Mouse (Mus musculus): ENCODE data around the gene Hsd3b5.
"Not testable (repeated sequence)": the region's sequence is repeated elsewhere in the genome, so short reads cannot be mapped to it uniquely, and the experiment has no call there.

Hsd3b5 gene

DNA sequence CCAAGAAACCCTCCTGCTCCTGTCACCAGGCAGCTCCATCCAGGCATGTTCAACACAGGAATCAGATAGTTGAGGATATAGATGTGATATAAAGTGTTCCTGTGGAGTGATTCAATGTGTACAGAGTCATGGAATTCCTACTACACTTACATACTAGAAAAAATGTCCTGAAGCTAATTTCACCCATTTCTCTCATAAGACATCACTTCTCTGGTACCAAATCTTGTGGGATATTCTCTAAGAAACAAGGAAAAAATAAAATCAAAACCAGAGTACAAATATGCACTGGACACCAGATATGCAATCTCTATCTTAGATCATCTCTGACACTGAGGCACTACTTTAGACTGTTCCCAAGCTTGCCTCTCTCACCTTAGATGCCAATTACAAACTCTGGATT, at the start of gene Hsd3b5:
TSS of gene Hsd3b5 (minus strand) at position 101 of the 400 bp plus-strand sequence.
- DNase-seq (ENCODE audit: low read depth, low spot score) = no peak

DNA sequence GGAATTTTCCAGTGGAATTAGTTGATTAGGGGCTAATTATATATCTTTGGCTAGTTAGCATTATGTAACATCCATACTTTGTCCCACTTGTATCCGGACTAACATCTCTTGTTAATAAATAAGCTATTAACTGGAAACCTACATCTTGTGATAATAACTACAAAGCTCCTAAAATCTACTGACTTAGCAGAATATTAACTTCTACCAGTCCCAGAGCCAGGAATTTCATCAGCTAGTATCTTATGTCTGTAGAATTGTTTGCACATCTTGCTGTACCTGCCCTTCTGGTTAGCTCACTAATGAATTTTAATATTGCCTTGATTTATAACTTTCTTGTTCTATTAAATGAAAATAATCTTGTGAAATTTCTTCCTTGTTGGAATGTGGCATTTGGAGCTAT, 5.1 kb upstream of the Hsd3b5 start:
- DNase-seq (ENCODE audit: low read depth, low spot score) = no peak

DNA sequence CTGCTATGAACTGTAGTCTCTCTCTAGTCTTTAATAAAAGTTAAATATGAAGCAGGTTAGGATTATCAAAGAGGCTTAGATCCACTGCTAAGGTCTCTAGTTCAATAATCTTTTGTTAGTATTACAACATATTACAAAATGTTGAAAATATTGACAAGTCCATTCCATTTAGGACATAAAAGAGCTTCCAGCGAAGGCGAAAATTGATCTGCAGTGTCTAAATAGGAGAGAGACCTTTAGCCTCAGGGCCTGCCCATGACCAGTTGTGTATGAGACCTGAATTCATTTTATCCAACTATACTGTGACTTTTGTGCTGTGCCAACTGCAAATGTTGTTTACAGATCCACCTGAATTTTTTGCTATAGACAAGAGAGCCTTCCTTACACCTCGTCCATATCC, 419 bp downstream of the Hsd3b5 start:
- no peak for DNase-seq (ENCODE audit: low read depth, low spot score)

DNA sequence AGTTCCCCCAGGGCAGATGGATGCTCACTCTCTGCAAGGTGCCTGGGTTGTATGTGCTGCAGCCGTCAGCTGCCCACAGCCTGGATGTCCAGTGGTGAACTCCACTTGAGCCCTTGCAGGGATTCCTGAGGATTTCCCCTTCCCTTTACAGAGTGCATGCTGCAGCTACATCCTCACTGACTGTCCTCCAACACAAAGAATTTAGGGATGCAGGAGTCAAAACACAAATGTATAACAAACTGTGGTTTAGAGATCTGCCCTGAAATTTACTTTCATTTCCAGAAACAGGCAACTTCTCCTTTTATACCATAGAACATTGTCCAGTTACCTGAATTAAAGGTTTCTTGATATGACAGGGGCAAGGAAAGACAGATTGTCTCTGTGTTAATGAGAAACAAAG, 13.3 kb downstream of the Hsd3b5 start:
- not testable (repeated sequence) for DNase-seq (ENCODE audit: low read depth, low spot score)

DNA sequence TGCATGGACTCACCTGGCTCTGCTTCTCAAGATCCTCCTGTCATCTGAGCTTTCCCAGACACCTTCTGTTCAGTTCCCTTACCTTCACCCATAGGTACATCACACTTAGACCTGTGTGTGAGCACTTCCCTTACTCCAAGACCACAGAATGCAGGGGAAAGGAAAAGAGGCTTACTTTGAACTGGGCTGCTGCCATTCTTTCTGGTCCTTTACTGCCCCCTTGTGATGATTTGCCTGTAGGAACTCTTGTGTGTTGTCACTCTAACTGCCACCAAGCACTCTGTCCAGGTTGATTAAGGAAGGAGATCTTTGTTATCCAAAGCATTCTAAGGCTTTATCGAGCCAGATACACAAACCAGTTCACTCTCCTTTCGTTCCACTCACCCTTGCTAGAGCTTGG, 13.8 kb downstream of the Hsd3b5 start:
- not testable (repeated sequence) for DNase-seq (ENCODE audit: low read depth, low spot score)

DNA sequence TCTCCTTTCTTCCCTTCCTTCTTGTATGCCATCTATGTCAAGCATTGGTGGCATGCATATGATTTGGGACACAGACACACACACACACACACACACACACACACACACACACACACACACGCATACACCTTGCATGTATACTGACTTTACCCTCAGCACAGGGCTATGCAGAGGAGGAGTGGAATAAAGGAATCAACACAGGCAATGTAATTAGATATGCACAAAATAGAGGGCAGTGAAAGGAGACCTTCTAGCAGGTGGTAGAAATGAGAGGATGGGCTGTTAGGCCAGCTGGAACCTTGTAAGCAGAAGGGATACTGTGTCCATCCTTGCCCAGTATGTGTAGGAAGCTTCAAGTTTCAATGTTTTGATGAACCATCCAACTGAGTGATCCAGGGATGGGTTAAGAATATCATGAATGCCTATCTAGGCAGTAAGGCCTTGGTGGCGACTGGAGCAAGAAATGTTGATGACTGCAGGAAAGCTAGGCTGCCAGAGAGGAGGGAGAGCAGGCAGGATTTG, 15.6 kb downstream of the Hsd3b5 start:
- not testable (repeated sequence) for DNase-seq (ENCODE audit: low read depth, low spot score)

DNA sequence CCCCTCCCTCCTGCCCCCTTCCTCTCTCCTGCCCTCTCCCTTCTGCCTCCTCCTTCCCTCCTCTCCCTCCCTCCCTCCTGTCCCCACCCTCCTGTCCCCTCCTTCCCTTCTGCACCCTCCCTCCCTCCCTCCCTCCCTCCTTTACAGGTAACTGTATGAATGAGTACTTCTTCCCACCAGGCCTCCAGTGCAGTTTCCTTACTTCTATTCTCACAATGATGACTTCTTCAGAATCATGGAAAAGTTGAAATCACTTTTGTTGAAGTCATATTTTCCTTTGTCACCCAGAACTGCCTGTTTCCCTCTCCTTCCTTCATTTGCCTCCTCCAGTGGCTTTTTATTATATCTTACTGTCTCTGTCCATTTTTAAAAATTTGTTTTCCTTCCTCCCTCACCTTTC, 16.1 kb downstream of the Hsd3b5 start:
- no peak for DNase-seq (ENCODE audit: low read depth, low spot score)

DNA sequence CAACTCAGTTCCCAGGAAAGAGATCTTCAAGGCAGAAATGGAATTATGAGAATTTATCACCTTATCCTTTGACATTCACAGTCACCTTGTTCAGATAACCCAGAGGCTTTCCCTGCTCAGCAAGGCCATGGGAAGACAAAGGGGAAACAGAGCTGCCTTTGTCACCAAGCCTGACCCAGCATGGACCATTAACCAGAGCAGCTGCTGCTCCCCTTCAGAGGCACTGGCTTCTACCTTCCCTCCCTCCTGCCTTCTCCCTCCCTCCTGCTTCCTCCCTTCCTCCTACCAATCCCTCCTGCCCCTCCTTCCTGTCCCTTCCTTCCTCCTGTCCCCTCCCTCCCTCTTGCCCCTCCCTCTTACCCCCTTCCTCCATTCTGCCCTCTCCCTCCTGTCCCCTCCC, 16.5 kb downstream of the Hsd3b5 start:
- DNase-seq (ENCODE audit: low read depth, low spot score) = not testable (repeated sequence)

DNA sequence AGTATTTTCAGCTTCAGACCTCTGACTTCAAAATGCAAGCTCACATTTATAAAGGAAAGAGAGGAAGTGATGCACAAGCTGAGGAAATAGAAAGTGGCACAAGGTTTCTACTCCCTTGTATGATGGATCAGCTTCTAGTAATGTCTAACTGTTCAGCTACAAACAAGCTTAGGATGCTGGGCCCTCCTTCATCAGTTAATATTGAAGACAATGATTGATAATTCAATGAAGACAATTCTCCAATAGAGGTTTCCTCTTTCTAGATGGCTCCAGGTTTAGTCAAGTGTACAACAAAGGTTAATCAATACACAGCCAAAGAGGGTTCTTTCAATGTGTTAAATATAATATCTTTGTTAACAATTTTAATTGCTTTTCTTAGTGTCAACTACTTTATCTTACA, 41.3 kb downstream of the Hsd3b5 start, which contains the start of gene Gm10681:
TSS of gene Gm10681 (minus strand) at position 101 of the 400 bp plus-strand sequence.
- DNase-seq (ENCODE audit: low read depth, low spot score) = no peak

DNA sequence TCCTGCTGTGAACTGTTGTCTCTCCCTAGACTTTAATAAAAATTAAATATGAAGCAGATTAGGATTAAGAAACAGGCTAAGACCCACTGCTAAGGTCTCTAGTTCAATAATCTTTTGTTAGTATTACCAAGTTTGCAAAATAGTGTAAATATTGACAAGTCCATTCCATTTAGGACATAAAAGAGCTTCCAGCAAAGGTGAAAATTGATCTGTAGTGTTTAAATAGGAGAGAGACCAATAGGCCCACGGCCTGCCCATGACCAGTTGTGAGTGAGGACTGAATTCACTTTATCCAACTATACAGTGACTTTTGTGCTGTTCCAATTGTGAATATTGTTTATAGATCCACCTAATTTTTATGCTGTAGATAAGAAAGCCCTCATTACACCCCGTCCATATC, 42.3 kb downstream of the Hsd3b5 start:
- no peak for DNase-seq (ENCODE audit: low read depth, low spot score)

DNA sequence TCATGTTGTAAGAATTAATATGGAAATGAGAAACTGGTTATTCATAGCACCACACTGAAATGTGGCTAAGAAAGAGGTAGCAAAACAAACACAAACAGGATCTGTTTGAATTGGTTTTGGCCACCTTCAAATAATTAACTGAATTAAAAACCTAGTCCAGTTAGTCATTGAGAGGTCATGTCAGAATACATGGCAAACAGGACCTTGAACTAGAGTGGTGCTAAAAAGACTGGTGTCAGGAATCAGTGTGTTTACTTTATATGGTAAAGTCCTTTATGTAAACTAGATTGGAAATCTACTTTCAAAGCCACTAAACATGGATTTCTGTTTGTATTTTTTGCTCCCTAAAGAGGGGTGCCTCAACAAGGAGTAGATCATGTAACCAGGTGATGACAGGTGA, 47.4 kb downstream of the Hsd3b5 start:
- not testable (repeated sequence) for DNase-seq (ENCODE audit: low read depth, low spot score)

DNA sequence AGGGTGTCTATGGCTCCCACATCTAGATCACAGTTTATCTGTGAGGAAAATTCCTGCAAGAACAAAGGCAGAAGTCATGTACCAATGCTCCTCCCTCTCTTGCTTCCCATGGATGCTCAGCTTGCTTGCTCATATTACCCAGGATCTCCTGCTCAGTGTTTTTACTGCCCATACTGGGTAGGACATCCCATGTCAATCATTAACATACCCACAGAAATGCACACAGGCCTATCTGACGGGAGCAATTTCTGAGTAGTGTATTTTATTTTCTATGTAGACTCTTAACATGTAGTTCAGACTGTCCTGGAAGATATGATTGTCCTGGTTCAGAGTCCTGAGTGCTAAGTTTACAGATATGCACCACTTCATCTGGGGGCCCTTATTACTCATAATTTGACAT, 47.9 kb downstream of the Hsd3b5 start:
- DNase-seq (ENCODE audit: low read depth, low spot score) = not testable (repeated sequence)

DNA sequence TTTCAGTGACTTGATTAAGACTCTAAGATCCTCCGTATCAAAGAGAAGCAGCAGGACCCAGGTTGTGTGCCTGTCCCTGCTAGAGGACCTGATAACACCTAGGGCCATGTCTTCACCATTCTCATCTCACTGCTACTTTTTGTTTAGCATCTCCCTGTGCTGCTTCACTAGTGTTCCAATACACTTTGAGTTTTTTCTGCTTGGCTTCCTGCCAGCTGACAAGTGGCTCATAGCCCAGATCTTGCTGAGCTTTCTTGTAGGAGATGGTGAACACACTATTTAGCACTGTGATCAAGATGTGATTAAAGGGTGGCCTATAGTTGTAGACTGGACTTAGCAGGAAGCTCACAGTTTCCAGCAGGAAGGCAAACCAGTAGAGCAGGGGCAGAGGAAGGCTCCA, 49.0 kb downstream of the Hsd3b5 start:
- DNase-seq (ENCODE audit: low read depth, low spot score) = not testable (repeated sequence)
